Mouse (Mus musculus) myocyte (in vitro differentiated cells): ENCODE measurements around the gene Spindoc. TPM values are rescaled to one million over a fixed set of nuclear protein-coding genes. Genes with fewer than 3 reads are reported as not detected.
A peak's percentile ranks its signal among the peaks of the same experiment; 100 is the strongest.
"Not testable (repeated sequence)": the region's sequence is repeated elsewhere in the genome, so short reads cannot be mapped to it uniquely, and the experiment has no call there.

ENCODE experiments used
- H3K27me3 ChIP-seq: one replicate; pipeline ENCODE4 v1.6.1; 2011; ENCODE audit not compliant: control insufficient read depth, insufficient read depth, insufficient read length
- H3K36me3 ChIP-seq: one replicate; pipeline ENCODE4 v1.6.1; 2011; ENCODE audit not compliant: control insufficient read depth, insufficient read depth
- H3K4me2 ChIP-seq: one replicate; pipeline ENCODE4 v1.6.1; 2011; ENCODE audit warnings: low read depth, control low read depth
- H3K4me3 ChIP-seq: one replicate; pipeline ENCODE4 v1.5.1; 2011; ENCODE audit warnings: mild to moderate bottlenecking, control low read depth, moderate library complexity
- H3K79me2 ChIP-seq: one replicate; pipeline ENCODE4 v1.6.1; 2011; ENCODE audit not compliant: control insufficient read depth, insufficient read depth
- H3ac ChIP-seq: one replicate; pipeline ENCODE4 v1.6.1; 2011; ENCODE audit not compliant: control insufficient read depth, insufficient read length
- CEBPB ChIP-seq: IDR thresholded peaks from 2 replicates; pipeline ENCODE4 v1.6.1; 2011; ENCODE audit warnings: mild to moderate bottlenecking, moderate library complexity; ENCODE audit not compliant: poor library complexity, insufficient read depth, severe bottlenecking
- E2F4 ChIP-seq: IDR thresholded peaks from one replicate; pipeline ENCODE4 v1.6.1; 2011; ENCODE audit warnings: mild to moderate bottlenecking, control low read depth, moderate library complexity; ENCODE audit not compliant: insufficient read depth
- MAX ChIP-seq: IDR thresholded peaks from one replicate; pipeline ENCODE4 v1.6.1; 2011; ENCODE audit warnings: low read depth, mild to moderate bottlenecking, control low read depth
- MYOD1 ChIP-seq, 3 experiments: IDR thresholded peaks; one replicate each; pipeline ENCODE4 v1.6.1; 2011; ENCODE audit warnings: control low read depth in 2 of 3, low read depth in 2 of 3, mild to moderate bottlenecking in 2 of 3, moderate library complexity in 1 of 3; ENCODE audit not compliant: insufficient read length in 2 of 3, control insufficient read depth in 1 of 3
- MYOG ChIP-seq, 3 experiments: IDR thresholded peaks; one replicate each; pipeline ENCODE4 v1.6.1; 2011; ENCODE audit warnings: control low read depth in 2 of 3, low read depth in 2 of 3, mild to moderate bottlenecking in 2 of 3; ENCODE audit not compliant: insufficient read length in 2 of 3, control insufficient read depth in 1 of 3, insufficient read depth in 1 of 3
- POLR2A ChIP-seq: IDR thresholded peaks from one replicate; pipeline ENCODE4 v1.6.1; 2011; ENCODE audit warnings: low read depth, mild to moderate bottlenecking, control low read depth, moderate library complexity; ENCODE audit not compliant: insufficient read length
- POLR2AphosphoS2 ChIP-seq: IDR thresholded peaks from one replicate; pipeline ENCODE4 v1.6.1; 2011; ENCODE audit warnings: low read depth, control low read depth; ENCODE audit not compliant: insufficient read length
- REST ChIP-seq: IDR thresholded peaks from one replicate; pipeline ENCODE4 v1.6.1; 2011; ENCODE audit warnings: mild to moderate bottlenecking, control low read depth, moderate library complexity; ENCODE audit not compliant: insufficient read depth, insufficient read length
- SRF ChIP-seq: IDR thresholded peaks from one replicate; pipeline ENCODE4 v1.6.1; 2011; ENCODE audit warnings: low read depth; ENCODE audit not compliant: control insufficient read depth, insufficient read length
- TCF12 ChIP-seq: IDR thresholded peaks from one replicate; pipeline ENCODE4 v1.6.1; 2011; ENCODE audit warnings: mild to moderate bottlenecking, control low read depth; ENCODE audit not compliant: poor library complexity, insufficient read depth, severe bottlenecking
- TCF3 ChIP-seq: IDR thresholded peaks from one replicate; pipeline ENCODE4 v1.6.1; 2011; ENCODE audit warnings: low read depth, control low read depth; ENCODE audit not compliant: insufficient read length
- USF1 ChIP-seq: IDR thresholded peaks from one replicate; pipeline ENCODE4 v1.6.1; 2011; ENCODE audit warnings: low read depth, mild to moderate bottlenecking, control low read depth, moderate library complexity
- polyA plus RNA-seq: library from polyadenylated mRNA; unstranded; fragments of >200 nt; fragmentation: generic; extraction: Trizol; gene quantifications from one replicate; pipeline ENCODE4 v1.2.1, GENCODE M21; 2012; ENCODE audit warnings: missing spikeins

Gene Spindoc
- polyA plus RNA-seq, 1 experiment: 20.4 TPM

GRCm38 (mm10) chr19:7386042-7386441 is 3.2 kb upstream of the Spindoc start:
- Histone ChIP-seq H3K4me2 (no peak overlapping the region), H3K36me3 (no peaks in the 10 kb centered on the region), H3ac (no peak overlapping the region), H3K27me3 (no peaks in the 10 kb centered on the region), H3K79me2 (peaks cover 13% of the 10 kb centered on the region), H3K4me3 (no peak overlapping the region)
- TF ChIP-seq POLR2A (no peak), MAX (no peak), CEBPB (no peak), TCF3 (no peak), MYOG (IDR thresholded peaks at IDR 0.05; ENCODE audit: control insufficient read depth in 1 of 3, insufficient read depth in 1 of 3, insufficient read length in 2 of 3, low read depth in 2 of 3) (no peak), USF1 (no peak), MYOD1 (IDR thresholded peaks at IDR 0.05; ENCODE audit: control insufficient read depth in 1 of 3, insufficient read length in 2 of 3, low read depth in 2 of 3) (no peak), TCF12 (no peak), SRF (no peak), E2F4 (no peak), REST (no peak), POLR2AphosphoS2 (no peak)

DNA sequence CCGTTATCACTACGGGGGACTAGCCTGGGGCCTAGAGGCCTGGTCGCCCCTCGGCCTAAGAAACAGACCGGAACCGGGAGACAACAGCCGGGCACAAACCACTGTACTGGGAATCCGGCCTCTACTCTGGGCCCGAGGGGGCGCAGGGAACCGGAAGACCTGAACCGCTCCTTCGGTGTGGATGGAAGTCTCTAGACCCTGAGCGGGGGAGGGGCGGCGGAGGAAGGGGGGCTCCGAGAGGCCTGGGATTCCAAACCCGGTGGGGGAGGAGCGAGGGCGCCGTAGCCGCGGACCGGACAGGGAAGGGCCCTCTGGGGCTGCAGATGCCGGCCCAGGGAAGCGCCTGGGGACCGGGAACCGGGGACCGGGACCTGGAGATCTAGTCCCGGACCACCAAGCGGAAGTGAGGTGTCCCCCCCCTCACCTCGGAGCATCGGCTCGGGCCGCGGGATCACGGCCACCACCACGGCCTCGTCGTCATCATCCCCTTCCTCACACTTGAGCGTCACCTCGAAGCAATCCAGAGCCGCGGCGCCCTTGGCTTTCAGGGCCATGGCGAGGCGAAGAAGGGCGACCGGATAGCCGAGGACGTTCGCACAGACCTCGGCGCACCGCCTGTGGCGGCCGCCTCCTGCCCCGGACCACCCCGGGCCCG is 419 bp downstream of the Spindoc start:
- H3K27me3 ChIP-seq: no peaks in the 10 kb centered on the region

GRCm38 (mm10) chr19:7381906-7382247 is 917 bp downstream of the Spindoc start:
- Histone ChIP-seq H3K36me3 (no peaks in the 10 kb centered on the region), H3K27me3 (no peaks in the 10 kb centered on the region), H3K4me2 (peak overlapping the region; percentile 69), H3K79me2 (peaks cover 30% of the 10 kb centered on the region), H3K4me3 (peak overlapping the region; percentile 61), H3ac (peak overlapping the region; percentile 42)
- TF ChIP-seq TCF12: no peak
- no peak for TF ChIP-seq MYOD1 (IDR thresholded peaks at IDR 0.05; ENCODE audit: control insufficient read depth in 1 of 3, insufficient read length in 2 of 3, low read depth in 2 of 3)
- no peak for TF ChIP-seq E2F4
- TF ChIP-seq SRF: no peak
- no peak for TF ChIP-seq MAX
- TF ChIP-seq USF1: no peak
- TF ChIP-seq REST: no peak
- TF ChIP-seq POLR2A: no peak
- TF ChIP-seq MYOG (IDR thresholded peaks at IDR 0.05; ENCODE audit: control insufficient read depth in 1 of 3, insufficient read depth in 1 of 3, insufficient read length in 2 of 3, low read depth in 2 of 3): no peak
- no peak for TF ChIP-seq CEBPB
- TF ChIP-seq TCF3: no peak
- TF ChIP-seq POLR2AphosphoS2: no peak

More for the DNA sequence above, 419 bp downstream of the Spindoc start:
- peak overlapping the region; percentile 69 for H3K4me2 ChIP-seq
- no peaks in the 10 kb centered on the region for H3K36me3 ChIP-seq
- H3K79me2 ChIP-seq: peaks cover 26% of the 10 kb centered on the region
- H3ac ChIP-seq: peak overlapping the region; percentile 42
- TF ChIP-seq REST (no peak), TCF3 (no peak), TCF12 (no peak), SRF (no peak), CEBPB (no peak)
- peak overlapping the region; percentile 61 for H3K4me3 ChIP-seq

DNA sequence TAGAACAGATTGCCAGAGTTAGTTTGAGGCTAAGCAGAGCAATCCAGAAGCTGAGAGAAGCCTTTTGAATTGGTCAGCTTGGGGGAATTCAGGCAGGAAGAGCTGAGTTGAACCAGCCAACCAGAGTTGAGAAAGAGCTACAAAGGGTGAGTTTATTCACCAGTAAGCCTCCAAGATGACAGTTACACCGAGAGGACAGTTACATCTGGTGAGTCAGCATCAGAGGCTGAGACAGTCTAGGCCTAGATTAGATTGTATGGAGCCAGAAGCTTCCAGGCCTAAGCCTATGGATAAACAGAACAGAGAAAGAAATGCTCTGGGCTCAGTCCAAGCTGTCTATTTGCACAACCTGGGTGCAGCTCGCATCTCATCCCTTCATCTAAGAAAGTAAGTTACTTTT is 5.2 kb downstream of the Spindoc start:
- H3K36me3 ChIP-seq: peaks cover 26% of the 10 kb centered on the region
- H3K79me2 ChIP-seq: peaks cover 37% of the 10 kb centered on the region
- no peak overlapping the region for H3K4me3 ChIP-seq
- no peak overlapping the region for H3ac ChIP-seq
- TF ChIP-seq MAX (no peak), TCF12 (no peak), TCF3 (no peak), MYOD1 (IDR thresholded peaks at IDR 0.05; ENCODE audit: control insufficient read depth in 1 of 3, insufficient read length in 2 of 3, low read depth in 2 of 3) (no peak), POLR2AphosphoS2 (no peak), USF1 (no peak), E2F4 (no peak), SRF (no peak), REST (no peak), CEBPB (no peak)
- H3K4me2 ChIP-seq: no peak overlapping the region
- no peaks in the 10 kb centered on the region for H3K27me3 ChIP-seq

GRCm38 (mm10) chr19:7374491-7374890 is 8.3 kb downstream of the Spindoc start:
- TF ChIP-seq TCF12: no peak
- TF ChIP-seq MYOG (IDR thresholded peaks at IDR 0.05; ENCODE audit: control insufficient read depth in 1 of 3, insufficient read depth in 1 of 3, insufficient read length in 2 of 3, low read depth in 2 of 3): no peak
- Histone ChIP-seq H3K4me3 (no peak overlapping the region), H3K27me3 (no peaks in the 10 kb centered on the region), H3K79me2 (peaks cover 21% of the 10 kb centered on the region), H3ac (no peak overlapping the region), H3K36me3 (peaks cover 43% of the 10 kb centered on the region), H3K4me2 (no peak overlapping the region)

- peaks cover 46% of the 10 kb centered on the region for H3K36me3 ChIP-seq
- not testable (repeated sequence) for H3K79me2 ChIP-seq, H3K4me2 ChIP-seq, H3ac ChIP-seq, H3K27me3 ChIP-seq, H3K4me3 ChIP-seq
Measured at GRCm38 (mm10) chr19:7369469-7369868, 13.3 kb downstream of the Spindoc start.
